Mouse (Mus musculus): ENCODE measurements around the gene Hint1.

- TF ChIP-seq CTCF (IDR thresholded peaks at IDR 0.05; ENCODE audit: borderline replicate concordance, control insufficient read depth, extremely low read depth, insufficient read depth, low read length, poor library complexity) (no peak), POLR2A (IDR thresholded peaks at IDR 0.05; ENCODE audit: control insufficient read depth, extremely low read depth, insufficient read depth, low read length, poor library complexity) (no peak)
Measured at GRCm38 (mm10) chr11:54911201-54911600, 45.0 kb downstream of the Hint1 start.
